Mouse (Mus musculus) heart, embryonic 10.5 days (tissue): ENCODE results near the gene Slit2. TPM values are rescaled to one million over a fixed set of nuclear protein-coding genes. Genes with fewer than 3 reads are reported as not detected.

Experiments
- DNase-seq: peaks from one replicate; pipeline ENCODE4 v3.0.0-alpha.2; 2017; ENCODE audit warnings: low spot score
- H3K27ac ChIP-seq: fragments of 300-500 bp; sonication (generic); 2 replicates; pipeline ENCODE4 v1.5.1; 2016; ENCODE audit warnings: mild to moderate bottlenecking
- H3K27me3 ChIP-seq: fragments of 300-500 bp; sonication (generic); 2 replicates; pipeline ENCODE4 v1.6.1; 2016; ENCODE audit warnings: mild to moderate bottlenecking; ENCODE audit not compliant: poor library complexity, insufficient read depth, severe bottlenecking
- H3K36me3 ChIP-seq: fragments of 300-500 bp; sonication (generic); 2 replicates; pipeline ENCODE4 v1.6.1; 2016; ENCODE audit warnings: mild to moderate bottlenecking, moderate library complexity
- H3K4me1 ChIP-seq: fragments of 300-500 bp; sonication (generic); 2 replicates; pipeline ENCODE4 v1.6.1; 2016; ENCODE audit warnings: mild to moderate bottlenecking
- H3K4me3 ChIP-seq: fragments of 300-500 bp; sonication (generic); 2 replicates; pipeline ENCODE4 v1.5.1; 2016; ENCODE audit warnings: mild to moderate bottlenecking, moderate library complexity
- H3K9me3 ChIP-seq: fragments of 300-500 bp; sonication (generic); 2 replicates; pipeline ENCODE4 v1.6.1; 2016; ENCODE audit warnings: mild to moderate bottlenecking, moderate library complexity
- WGBS: fragments of 180-500 bp; shearing (Covaris S2); methylation state at CpG from one replicate; pipeline ENCODE4 v1.1.7; 2016; 5-methylcytosine and 5-hydroxymethylcytosine counted together
- polyA plus RNA-seq: library from polyadenylated mRNA; unstranded; fragments of >200 nt; fragmentation: Nextera tagmentation; extraction: Ambion mirVana; gene quantifications from 2 replicates; pipeline ENCODE4 v1.2.1, GENCODE M21; 2016

Slit2 gene
- polyA plus RNA-seq, 1 experiment from 2014 or later = 24.9 TPM

GRCm38 (mm10) chr5:48003708-48004415, 20.9 kb downstream of the Slit2 start:
- no peaks in the 10 kb centered on the region for H3K4me1 ChIP-seq
- no peaks in the 10 kb centered on the region for H3K9me3 ChIP-seq
- no peak overlapping the region for H3K27ac ChIP-seq
- H3K36me3 ChIP-seq = no peaks in the 10 kb centered on the region
- DNase-seq = no peak
- H3K4me3 ChIP-seq = no peak overlapping the region
- no peaks in the 10 kb centered on the region for H3K27me3 ChIP-seq
- WGBS = 60% methylated on average over 12 of the region's 12 CpGs

- no peaks in the 10 kb centered on the region for H3K4me1 ChIP-seq
- DNase-seq = no peak
- H3K4me3 ChIP-seq = no peak overlapping the region
- H3K9me3 ChIP-seq = no peaks in the 10 kb centered on the region
- H3K27ac ChIP-seq = no peak overlapping the region
- WGBS = 76% methylated on average over 9 of the region's 9 CpGs
- H3K27me3 ChIP-seq = no peaks in the 10 kb centered on the region
- H3K36me3 ChIP-seq = no peaks in the 10 kb centered on the region
These were observed 22.6 kb downstream of the Slit2 start for GRCm38 (mm10) chr5:48005533-48005932.

- Histone ChIP-seq H3K4me1 (no peaks in the 10 kb centered on the region), H3K9me3 (no peaks in the 10 kb centered on the region), H3K27ac (no peak overlapping the region), H3K36me3 (no peaks in the 10 kb centered on the region), H3K27me3 (no peaks in the 10 kb centered on the region), H3K4me3 (no peak overlapping the region)
- DNase-seq = no peak
These were observed 23.1 kb downstream of the Slit2 start for GRCm38 (mm10) chr5:48006059-48006458.

GRCm38 (mm10) chr5:48023441-48023840, 40.5 kb downstream of the Slit2 start:
- 76% methylated on average over 4 of the region's 4 CpGs for WGBS
- Histone ChIP-seq H3K27ac (no peak overlapping the region), H3K27me3 (no peaks in the 10 kb centered on the region), H3K36me3 (no peaks in the 10 kb centered on the region; the same call in 1 of the 2 replicates), H3K4me3 (no peak overlapping the region), H3K4me1 (no peaks in the 10 kb centered on the region), H3K9me3 (no peaks in the 10 kb centered on the region)
- DNase-seq = no peak

- no peak for DNase-seq
- no peaks in the 10 kb centered on the region for H3K4me1 ChIP-seq
- no peaks in the 10 kb centered on the region for H3K9me3 ChIP-seq
- H3K4me3 ChIP-seq = no peak overlapping the region
- no peaks in the 10 kb centered on the region for H3K36me3 ChIP-seq
- no peak overlapping the region for H3K27ac ChIP-seq
- WGBS = 82% methylated on average over 1 of the region's 1 CpGs
- H3K27me3 ChIP-seq = no peaks in the 10 kb centered on the region
These were observed 51.9 kb downstream of the Slit2 start for GRCm38 (mm10) chr5:48034875-48035274.

- H3K4me3 ChIP-seq = no peak overlapping the region
- no peak overlapping the region for H3K27ac ChIP-seq
- no peaks in the 10 kb centered on the region for H3K9me3 ChIP-seq
- no peaks in the 10 kb centered on the region for H3K27me3 ChIP-seq
- no peaks in the 10 kb centered on the region for H3K4me1 ChIP-seq
- no peaks in the 10 kb centered on the region for H3K36me3 ChIP-seq
- 47% methylated on average over 5 of the region's 5 CpGs for WGBS
- no peak for DNase-seq
These were observed 55.1 kb downstream of the Slit2 start for GRCm38 (mm10) chr5:48038033-48038432.

- DNase-seq = no peak
- Histone ChIP-seq H3K27ac (no peak overlapping the region), H3K9me3 (no peaks in the 10 kb centered on the region), H3K36me3 (no peaks in the 10 kb centered on the region), H3K4me1 (no peaks in the 10 kb centered on the region), H3K4me3 (no peak overlapping the region), H3K27me3 (no peaks in the 10 kb centered on the region)
- 74% methylated on average over 8 of the region's 8 CpGs for WGBS
These were observed 66.2 kb downstream of the Slit2 start for GRCm38 (mm10) chr5:48048986-48049751.

- Histone ChIP-seq H3K27me3 (no peaks in the 10 kb centered on the region), H3K4me3 (no peak overlapping the region), H3K9me3 (no peaks in the 10 kb centered on the region), H3K27ac (no peak overlapping the region), H3K4me1 (no peaks in the 10 kb centered on the region), H3K36me3 (no peaks in the 10 kb centered on the region)
- WGBS = 78% methylated on average over 5 of the region's 5 CpGs
- DNase-seq = no peak
These were observed 67.8 kb downstream of the Slit2 start for GRCm38 (mm10) chr5:48050637-48051314.

- no peak overlapping the region for H3K4me3 ChIP-seq
- H3K27ac ChIP-seq = no peak overlapping the region
- DNase-seq = no peak
- no peaks in the 10 kb centered on the region for H3K4me1 ChIP-seq
- WGBS = 63% methylated on average over 10 of the region's 10 CpGs
- no peaks in the 10 kb centered on the region for H3K9me3 ChIP-seq
- H3K36me3 ChIP-seq = no peaks in the 10 kb centered on the region
- no peaks in the 10 kb centered on the region for H3K27me3 ChIP-seq
These were observed 75.7 kb downstream of the Slit2 start for GRCm38 (mm10) chr5:48058612-48059011.

- no peak for DNase-seq
- no peaks in the 10 kb centered on the region for H3K4me1 ChIP-seq
- H3K9me3 ChIP-seq = no peaks in the 10 kb centered on the region
- no peaks in the 10 kb centered on the region for H3K36me3 ChIP-seq
- no peak overlapping the region for H3K4me3 ChIP-seq
- no peak overlapping the region for H3K27ac ChIP-seq
- 59% methylated on average over 2 of the region's 2 CpGs for WGBS
- no peaks in the 10 kb centered on the region for H3K27me3 ChIP-seq
These were observed 77.8 kb downstream of the Slit2 start for GRCm38 (mm10) chr5:48060715-48061114.

GRCm38 (mm10) chr5:48078730-48079129, 95.8 kb downstream of the Slit2 start:
- Histone ChIP-seq H3K4me3 (no peak overlapping the region), H3K27ac (no peak overlapping the region), H3K27me3 (no peaks in the 10 kb centered on the region), H3K9me3 (no peaks in the 10 kb centered on the region), H3K36me3 (no peaks in the 10 kb centered on the region), H3K4me1 (no peaks in the 10 kb centered on the region)
- WGBS = 46% methylated on average over 1 of the region's 1 CpGs
- DNase-seq = no peak

GRCm38 (mm10) chr5:48081223-48081881, 98.4 kb downstream of the Slit2 start:
- no peaks in the 10 kb centered on the region for H3K36me3 ChIP-seq
- H3K4me3 ChIP-seq = no peak overlapping the region
- H3K27ac ChIP-seq = no peak overlapping the region
- H3K4me1 ChIP-seq = no peaks in the 10 kb centered on the region
- no peaks in the 10 kb centered on the region for H3K27me3 ChIP-seq
- H3K9me3 ChIP-seq = no peaks in the 10 kb centered on the region
- 78% methylated on average over 8 of the region's 8 CpGs for WGBS
- DNase-seq = no peak

- 42% methylated on average over 1 of the region's 1 CpGs for WGBS
- H3K27me3 ChIP-seq = no peaks in the 10 kb centered on the region
- peaks cover 19% of the 10 kb centered on the region for H3K4me1 ChIP-seq
- H3K4me3 ChIP-seq = no peak overlapping the region
- no peaks in the 10 kb centered on the region for H3K9me3 ChIP-seq
- DNase-seq = no peak
- H3K36me3 ChIP-seq = no peaks in the 10 kb centered on the region
- H3K27ac ChIP-seq = no peak overlapping the region
These were observed 130.5 kb downstream of the Slit2 start for GRCm38 (mm10) chr5:48113400-48113799.
